Comparison of ENCODE assay signal across 11 mouse cellular contexts in the genomic region with DNA sequence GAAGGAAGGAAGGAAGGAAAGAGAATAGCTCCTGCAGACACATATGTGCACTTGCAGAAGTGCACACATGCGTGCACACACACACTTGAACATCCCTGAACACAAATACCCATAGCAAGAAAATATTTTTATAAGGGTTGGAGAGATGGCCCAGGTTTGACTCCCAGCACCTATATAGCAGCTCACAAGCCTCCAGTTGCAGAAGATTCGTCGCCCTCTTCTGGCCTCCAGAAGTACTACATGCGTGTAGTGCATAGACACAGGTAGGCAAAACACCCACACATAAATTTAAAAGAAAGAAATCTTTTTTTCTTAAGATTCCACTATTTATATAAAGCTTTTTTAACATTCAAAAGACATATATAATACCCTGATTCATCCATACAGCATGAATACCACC.
A peak's percentile ranks its signal among the peaks of the same experiment; 100 is the strongest.
DNase-seq lines count a peak whose midpoint lies in the region; TF ChIP-seq lines count a peak whose summit lies in the region.
"Had no signal": no experiment of that assay in that cellular context is flagged by ENCODE, and none has a peak within 500 bp of the region (broad histone marks: within the 10 kb centered on the region; RNA-seq: fewer than 3 reads in every experiment).

No protein-coding gene starts in this region.

- TF ChIP-seq CTCF in layer of hippocampus, adult 2 months (conservative IDR thresholded peaks at IDR 0.05): peak; percentile 70

- DNase-seq in cerebellum, postnatal 14 days: peak; percentile 14 to 33
- DNase-seq in cerebellum, postnatal 4 days (ENCODE audit: low spot score in 2 of 2): no peak
- DNase-seq in layer of hippocampus, adult 2 months (ENCODE audit: low spot score in 2 of 2): no peak
- no peak for DNase-seq in layer of hippocampus, adult 8-10 months (ENCODE audit: low spot score in 2 of 2)
- peak; percentile 9 for DNase-seq in thymus, postnatal 14 days
- DNase-seq in thymus, postnatal 0 days (ENCODE audit: low spot score): no peak
- DNase-seq in thymus, postnatal 4 days: peak; percentile 55
- DNase-seq in cerebellum, adult 11 months: no peak
- DNase-seq: cerebellum, adult 9-10 months; midbrain, embryonic 14.5 days had no signal

- no peak overlapping the region for H3K4me3 ChIP-seq in layer of hippocampus, adult 2 months
- H3K4me3 ChIP-seq: limb, embryonic 13.5 days had no signal

- H3K27ac ChIP-seq in layer of hippocampus, adult 2 months: no peak overlapping the region
- H3K27ac ChIP-seq: limb, embryonic 13.5 days had no signal

Comparison
In these comparisons a context has a peak if more than half of its experiments do, and no peak if none do; other contexts are left out.
1. DNase-seq: peak in cerebellum, postnatal 14 days (2 of 2), thymus, postnatal 14 days (single experiment) and thymus, postnatal 4 days (single experiment); none in cerebellum, postnatal 4 days (0 of 2), layer of hippocampus, adult 2 months (0 of 2), layer of hippocampus, adult 8-10 months (0 of 2), thymus, postnatal 0 days (single experiment) and cerebellum, adult 11 months (single experiment).